Mouse (Mus musculus) lung, postnatal 14 days (tissue): ENCODE measurements around the gene Tm4sf1.

Source experiments
- DNase-seq: peaks from one replicate; pipeline ENCODE4 v3.0.0; 2021

Tm4sf1 gene

DNA sequence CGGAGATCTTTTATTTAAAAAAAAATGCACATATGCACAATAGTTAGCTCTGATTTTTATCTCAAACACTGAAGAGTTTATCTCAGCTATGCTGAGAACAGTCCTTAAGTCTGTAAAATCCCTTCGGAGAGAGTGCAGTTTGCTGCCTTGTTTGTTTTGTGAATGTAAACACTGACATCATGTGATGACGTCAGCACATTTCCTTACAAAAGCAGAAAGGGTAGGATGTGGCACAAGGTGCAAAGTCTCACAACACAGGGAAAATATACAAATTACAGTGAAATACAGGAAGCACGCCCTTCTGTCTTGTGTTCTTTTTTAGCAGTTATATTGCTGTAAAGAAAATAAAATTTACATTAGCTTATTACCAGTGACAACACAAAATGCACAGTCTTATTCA is 14.3 kb downstream of the Tm4sf1 start:
- no peak for DNase-seq

DNA sequence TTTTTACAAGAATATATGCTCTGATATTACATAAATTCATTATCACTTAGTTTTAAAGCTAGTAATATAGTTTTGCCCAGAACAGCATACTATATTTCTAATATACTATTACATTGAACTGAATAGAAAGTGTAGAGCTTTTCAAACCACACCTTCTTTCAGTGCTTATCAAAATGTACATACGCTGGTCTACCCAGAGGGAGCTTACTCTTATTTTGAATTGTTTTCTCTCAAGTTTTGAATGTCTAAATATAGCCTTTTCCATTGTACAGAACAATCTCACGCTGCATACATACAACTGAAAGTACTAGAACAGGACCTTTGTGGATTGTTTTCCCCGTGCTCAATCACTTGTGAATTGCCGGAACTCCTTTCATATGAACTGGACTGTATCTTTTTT is 23.6 kb downstream of the Tm4sf1 start:
- no peak for DNase-seq

DNA sequence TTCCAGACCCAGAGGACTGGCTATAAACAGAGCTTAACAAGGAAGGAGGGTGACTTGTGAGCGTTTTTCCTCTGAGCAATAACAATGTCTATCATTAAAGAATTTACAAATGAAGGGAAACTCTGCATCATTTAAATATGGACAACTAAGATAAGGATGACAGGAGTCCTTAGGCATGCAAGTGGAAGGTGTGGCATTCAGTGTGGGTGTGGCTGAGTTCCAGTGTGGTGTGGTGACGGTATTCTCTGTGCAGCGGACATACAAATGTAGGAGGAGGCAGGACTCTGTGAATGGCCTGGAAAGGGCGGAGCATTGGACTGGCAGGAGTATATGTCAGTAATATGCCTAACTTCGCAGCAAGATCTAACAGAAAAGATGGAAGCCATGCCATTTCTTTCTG is 24.3 kb downstream of the Tm4sf1 start:
- DNase-seq = no peak

DNA sequence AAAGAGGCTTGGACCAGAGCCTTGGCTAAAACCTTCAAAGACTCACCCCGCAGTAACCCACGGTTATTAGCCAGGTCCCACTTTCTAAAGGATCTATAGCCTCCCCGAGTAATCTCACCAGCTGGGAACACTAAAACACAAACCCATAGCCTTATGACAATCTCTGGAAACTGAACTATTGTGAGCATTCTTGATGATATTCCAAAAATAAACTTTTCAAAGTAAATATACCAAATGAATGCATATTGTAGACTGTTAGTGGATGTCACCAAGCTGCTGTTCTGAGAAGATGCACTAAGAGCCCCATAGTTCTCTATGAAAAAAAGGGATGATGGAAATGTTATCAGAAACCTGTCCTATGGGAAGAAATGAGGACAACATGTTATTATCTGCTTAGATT is 25.0 kb downstream of the Tm4sf1 start:
- DNase-seq = no peak

DNA sequence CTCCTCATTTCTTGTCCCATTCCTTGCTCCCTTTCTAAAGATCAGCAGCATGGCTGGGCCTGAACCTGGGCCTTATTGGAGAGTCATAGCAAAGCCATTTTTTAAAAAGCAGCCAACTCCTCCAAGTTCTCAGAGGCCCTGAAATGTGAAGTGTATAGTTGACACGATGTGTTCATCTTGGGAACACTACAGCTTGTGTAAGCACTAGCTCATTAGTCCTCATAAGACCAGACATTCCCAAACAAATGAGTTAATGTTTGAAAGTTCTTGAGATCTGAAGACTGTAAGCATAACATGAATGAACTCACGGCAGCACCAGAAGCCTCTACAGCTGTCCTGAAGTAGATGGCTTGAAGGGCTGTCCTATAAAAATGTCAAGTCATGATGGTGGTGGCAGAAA is 32.8 kb downstream of the Tm4sf1 start:
- DNase-seq = no peak

DNA sequence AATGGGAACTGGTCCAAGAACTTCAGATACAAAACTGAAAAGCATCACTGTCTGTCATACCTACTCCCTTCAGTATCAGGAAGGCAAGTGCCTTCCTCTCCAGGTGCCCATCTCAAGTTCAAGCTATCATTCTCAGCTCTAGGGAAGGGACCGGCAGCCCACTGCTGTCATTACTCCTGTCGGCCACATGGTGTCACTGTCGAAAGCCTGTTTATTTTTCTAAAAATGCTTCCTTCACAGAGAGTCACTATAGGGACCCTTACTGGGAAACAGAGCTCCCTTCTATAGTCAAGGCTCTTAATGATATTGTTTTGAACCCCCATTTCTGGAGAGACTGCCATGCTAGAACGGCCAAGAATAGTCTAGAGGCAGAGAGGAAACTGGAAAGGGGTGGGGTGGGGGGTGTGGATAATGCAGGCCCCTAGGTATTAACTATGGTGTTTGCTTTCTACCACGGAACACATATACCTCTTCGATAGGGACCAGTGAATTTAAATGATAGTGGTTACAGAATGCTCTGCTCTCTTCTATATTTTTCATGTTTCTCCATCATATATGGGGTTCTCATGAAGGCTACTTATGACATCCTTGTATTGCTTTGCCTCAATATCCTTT is 34.1 kb downstream of the Tm4sf1 start:
- peak; percentile 60 for DNase-seq

DNA sequence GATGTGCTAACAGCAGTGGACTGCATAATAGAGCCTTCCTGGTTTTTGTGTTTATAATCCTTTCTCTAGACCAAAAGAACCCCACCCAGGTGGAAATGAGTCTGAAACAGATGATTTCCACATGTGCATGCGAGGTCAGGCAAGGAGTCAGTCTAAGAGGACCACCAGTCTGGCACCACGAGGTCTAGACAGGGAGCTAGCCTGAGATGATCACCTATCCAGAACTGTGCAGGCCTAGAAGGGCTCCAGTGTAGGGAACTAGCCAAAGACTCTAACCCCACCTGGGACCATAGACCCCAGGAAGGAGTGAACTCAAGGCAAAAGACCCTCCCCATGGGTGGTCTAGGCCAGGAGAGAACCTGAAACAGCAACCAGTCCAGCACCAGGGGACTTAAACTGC is 48.7 kb downstream of the Tm4sf1 start:
- no peak for DNase-seq

DNA sequence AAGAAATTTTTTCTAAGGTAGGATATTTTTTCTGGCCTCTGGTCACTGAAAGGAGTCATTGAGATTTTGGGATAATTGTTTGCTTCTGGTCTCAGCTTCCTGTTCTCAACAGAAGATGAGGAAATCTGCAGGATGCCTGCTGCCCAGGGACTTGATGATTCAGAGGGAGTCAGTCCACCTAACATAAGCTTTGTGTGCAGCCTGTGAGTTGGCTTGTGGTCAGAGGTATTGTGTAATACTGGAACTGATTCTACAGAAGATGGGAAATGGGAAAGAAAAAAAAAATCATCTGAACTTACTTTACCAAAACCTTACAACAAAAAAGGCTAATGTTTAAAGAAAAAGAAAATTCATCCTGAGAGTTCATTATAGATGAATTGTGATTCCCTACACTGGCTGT is 49.2 kb downstream of the Tm4sf1 start:
- DNase-seq = no peak

DNA sequence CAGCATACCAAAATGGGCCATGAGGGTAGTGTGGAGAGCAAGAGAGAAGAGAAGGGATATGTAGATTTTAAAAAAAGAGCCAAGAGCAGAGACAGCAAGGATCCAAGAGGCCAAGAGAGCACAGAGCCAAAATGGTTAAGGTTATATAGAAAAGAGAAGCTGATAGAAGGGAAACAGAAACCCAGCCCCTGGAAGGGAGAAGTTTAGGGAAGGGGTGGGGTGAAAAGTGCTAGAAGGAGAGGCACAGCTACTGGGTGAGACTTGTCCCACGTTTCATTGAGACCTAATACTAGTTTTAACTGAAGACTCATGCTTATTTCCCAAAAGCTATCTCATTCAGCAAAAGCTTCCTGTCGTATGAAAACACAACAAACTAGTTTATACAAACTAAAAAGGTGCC is 56.5 kb downstream of the Tm4sf1 start:
- DNase-seq = no peak
